Mouse (Mus musculus) hindbrain, embryonic 10.5 days (tissue): ENCODE data around the gene H2-Eb1. TPM values are rescaled to one million over a fixed set of nuclear protein-coding genes. Genes with fewer than 3 reads are reported as not detected.

ENCODE experiments used
- DNase-seq: peaks from one replicate; pipeline ENCODE4 v3.0.0-alpha.2; 2017; ENCODE audit warnings: low spot score
- H3K27ac ChIP-seq: fragments of 300-500 bp; sonication (generic); 2 replicates; pipeline ENCODE4 v1.5.1; 2016; ENCODE audit warnings: mild to moderate bottlenecking, moderate library complexity
- H3K27me3 ChIP-seq: fragments of 300-500 bp; sonication (generic); 2 replicates; pipeline ENCODE4 v1.6.1; 2016; ENCODE audit warnings: mild to moderate bottlenecking; ENCODE audit not compliant: poor library complexity, insufficient read depth, severe bottlenecking
- H3K36me3 ChIP-seq: fragments of 300-500 bp; sonication (generic); 2 replicates; pipeline ENCODE4 v1.6.1; 2016; ENCODE audit warnings: mild to moderate bottlenecking, moderate library complexity
- H3K4me1 ChIP-seq: fragments of 300-500 bp; sonication (generic); replicated peaks from 2 replicates; pipeline ENCODE4 v1.6.1; 2016; ENCODE audit warnings: mild to moderate bottlenecking
- H3K4me3 ChIP-seq: fragments of 300-500 bp; sonication (generic); 2 replicates; pipeline ENCODE4 v1.5.1; 2016; ENCODE audit warnings: mild to moderate bottlenecking, moderate library complexity
- H3K9me3 ChIP-seq: fragments of 300-500 bp; sonication (generic); 2 replicates; pipeline ENCODE4 v1.6.1; 2016; ENCODE audit warnings: mild to moderate bottlenecking, moderate library complexity
- WGBS: fragments of 180-500 bp; shearing (Covaris S2); methylation state at CpG from one replicate; pipeline ENCODE4 v1.1.7; 2016; 5-methylcytosine and 5-hydroxymethylcytosine counted together
- polyA plus RNA-seq: library from polyadenylated mRNA; unstranded; fragments of >200 nt; fragmentation: Nextera tagmentation; extraction: Ambion mirVana; gene quantifications from 2 replicates; pipeline ENCODE4 v1.2.1, GENCODE M21; 2016

Gene H2-Eb1
- polyA plus RNA-seq, 1 experiment from 2014 or later: 1.3 TPM

- Histone ChIP-seq H3K27ac (no peak overlapping the region), H3K4me1 (peaks cover 3% of the 10 kb centered on the region; the same call in 1 of the 2 replicates), H3K4me3 (no peak overlapping the region), H3K9me3 (no peaks in the 10 kb centered on the region), H3K36me3 (no peaks in the 10 kb centered on the region), H3K27me3 (peaks cover 10% of the 10 kb centered on the region)
- DNase-seq: no peak
Observed at GRCm38 (mm10) chr17:34295307-34295706, 10.4 kb upstream of the H2-Eb1 start.

- no peaks in the 10 kb centered on the region for H3K9me3 ChIP-seq
- H3K27me3 ChIP-seq: peaks cover 10% of the 10 kb centered on the region
- H3K4me3 ChIP-seq: peak overlapping the region; percentile 47
- no peak overlapping the region for H3K27ac ChIP-seq
- H3K4me1 ChIP-seq: peaks cover 3% of the 10 kb centered on the region; the same call in 1 of the 2 replicates
- no peaks in the 10 kb centered on the region for H3K36me3 ChIP-seq
- peak; percentile 35 for DNase-seq
- 23% methylated on average over 23 of the region's 23 CpGs for WGBS
Observed at GRCm38 (mm10) chr17:34295891-34296794, 9.5 kb upstream of the H2-Eb1 start.

GRCm38 (mm10) chr17:34299356-34299755 is 6.3 kb upstream of the H2-Eb1 start:
- DNase-seq: no peak
- WGBS: 64% methylated on average over 3 of the region's 3 CpGs
- H3K36me3 ChIP-seq: no peaks in the 10 kb centered on the region
- peaks cover 7% of the 10 kb centered on the region; the same call in 1 of the 2 replicates for H3K27me3 ChIP-seq
- H3K4me3 ChIP-seq: no peak overlapping the region
- peaks cover 3% of the 10 kb centered on the region; the same call in 1 of the 2 replicates for H3K4me1 ChIP-seq
- H3K27ac ChIP-seq: no peak overlapping the region
- H3K9me3 ChIP-seq: no peaks in the 10 kb centered on the region

- H3K4me3 ChIP-seq: no peak overlapping the region
- H3K9me3 ChIP-seq: no peaks in the 10 kb centered on the region
- H3K27ac ChIP-seq: no peak overlapping the region
- DNase-seq: no peak
- H3K4me1 ChIP-seq: peaks cover 3% of the 10 kb centered on the region; the same call in 1 of the 2 replicates
- WGBS: 88% methylated on average over 8 of the region's 8 CpGs
- H3K36me3 ChIP-seq: no peaks in the 10 kb centered on the region
- peaks cover 7% of the 10 kb centered on the region; the same call in 1 of the 2 replicates for H3K27me3 ChIP-seq
Observed at GRCm38 (mm10) chr17:34300071-34300470, 5.6 kb upstream of the H2-Eb1 start.

GRCm38 (mm10) chr17:34300691-34301566 is 4.7 kb upstream of the H2-Eb1 start:
- H3K36me3 ChIP-seq: no peaks in the 10 kb centered on the region
- peaks cover 7% of the 10 kb centered on the region; the same call in 1 of the 2 replicates for H3K27me3 ChIP-seq
- no peak for DNase-seq
- peaks cover 1% of the 10 kb centered on the region; the same call in 1 of the 2 replicates for H3K4me1 ChIP-seq
- no peaks in the 10 kb centered on the region for H3K9me3 ChIP-seq
- no peak overlapping the region for H3K4me3 ChIP-seq
- 78% methylated on average over 23 of the region's 23 CpGs for WGBS
- no peak overlapping the region for H3K27ac ChIP-seq

GRCm38 (mm10) chr17:34301670-34302190 is 3.9 kb upstream of the H2-Eb1 start:
- no peaks in the 10 kb centered on the region for H3K9me3 ChIP-seq
- H3K27me3 ChIP-seq: peaks cover 5% of the 10 kb centered on the region; the same call in 1 of the 2 replicates
- no peak for DNase-seq
- H3K4me1 ChIP-seq: no peaks in the 10 kb centered on the region
- WGBS: 89% methylated on average over 4 of the region's 4 CpGs
- H3K4me3 ChIP-seq: no peak overlapping the region
- H3K36me3 ChIP-seq: no peaks in the 10 kb centered on the region
- no peak overlapping the region for H3K27ac ChIP-seq

GRCm38 (mm10) chr17:34303789-34304188 is 1.9 kb upstream of the H2-Eb1 start:
- Histone ChIP-seq H3K27me3 (peaks cover 5% of the 10 kb centered on the region; the same call in 1 of the 2 replicates), H3K36me3 (no peaks in the 10 kb centered on the region), H3K4me1 (no peaks in the 10 kb centered on the region), H3K27ac (no peak overlapping the region), H3K9me3 (no peaks in the 10 kb centered on the region), H3K4me3 (no peak overlapping the region)
- no peak for DNase-seq
- whole genome bisulfite sequencing: 86% methylated on average over 2 of the region's 2 CpGs

- DNase-seq: peak; percentile 26
- Histone ChIP-seq H3K4me3 (no peak overlapping the region), H3K9me3 (no peaks in the 10 kb centered on the region), H3K27ac (no peak overlapping the region), H3K36me3 (no peaks in the 10 kb centered on the region), H3K4me1 (peaks cover 5% of the 10 kb centered on the region), H3K27me3 (peaks cover 5% of the 10 kb centered on the region; the same call in 1 of the 2 replicates)
- WGBS: 26% methylated on average over 4 of the region's 4 CpGs
Observed at GRCm38 (mm10) chr17:34304751-34305150, 916 bp upstream of the H2-Eb1 start.

GRCm38 (mm10) chr17:34306407-34306806 is 740 bp downstream of the H2-Eb1 start:
- H3K9me3 ChIP-seq: no peaks in the 10 kb centered on the region
- DNase-seq: no peak
- H3K36me3 ChIP-seq: no peaks in the 10 kb centered on the region
- WGBS: 87% methylated on average over 2 of the region's 2 CpGs
- no peak overlapping the region for H3K4me3 ChIP-seq
- no peak overlapping the region for H3K27ac ChIP-seq
- H3K4me1 ChIP-seq: peaks cover 5% of the 10 kb centered on the region
- peaks cover 5% of the 10 kb centered on the region; the same call in 1 of the 2 replicates for H3K27me3 ChIP-seq

GRCm38 (mm10) chr17:34307216-34307615 is 1.5 kb downstream of the H2-Eb1 start:
- Histone ChIP-seq H3K9me3 (no peaks in the 10 kb centered on the region), H3K36me3 (no peaks in the 10 kb centered on the region), H3K27ac (no peak overlapping the region), H3K4me3 (no peak overlapping the region), H3K4me1 (peaks cover 5% of the 10 kb centered on the region), H3K27me3 (peaks cover 5% of the 10 kb centered on the region; the same call in 1 of the 2 replicates)
- DNase-seq: no peak

GRCm38 (mm10) chr17:34308161-34308560 is 2.5 kb downstream of the H2-Eb1 start:
- H3K27ac ChIP-seq: no peak overlapping the region
- peaks cover 5% of the 10 kb centered on the region for H3K4me1 ChIP-seq
- H3K9me3 ChIP-seq: no peaks in the 10 kb centered on the region
- no peak for DNase-seq
- no peak overlapping the region for H3K4me3 ChIP-seq
- no peaks in the 10 kb centered on the region for H3K36me3 ChIP-seq
- WGBS: 78% methylated on average over 4 of the region's 4 CpGs
- peaks cover 5% of the 10 kb centered on the region; the same call in 1 of the 2 replicates for H3K27me3 ChIP-seq

GRCm38 (mm10) chr17:34309225-34309624 is 3.6 kb downstream of the H2-Eb1 start:
- peaks cover 5% of the 10 kb centered on the region; the same call in 1 of the 2 replicates for H3K27me3 ChIP-seq
- no peaks in the 10 kb centered on the region for H3K36me3 ChIP-seq
- WGBS: 26% methylated on average over 10 of the region's 10 CpGs
- no peak for DNase-seq
- H3K4me3 ChIP-seq: peak overlapping the region; percentile 64
- H3K27ac ChIP-seq: peak overlapping the region; percentile 83
- no peaks in the 10 kb centered on the region for H3K9me3 ChIP-seq
- peaks cover 5% of the 10 kb centered on the region for H3K4me1 ChIP-seq
